Mouse (Mus musculus) v-Abl transformed pro-B cells (cell line): Measurements from ENCODE around the gene Zdhhc7.

ENCODE experiments used
- in situ Hi-C, 2 experiments: fragments of 400-800 bp; cut with MboI; formaldehyde crosslinking; loops; one replicate each; pipeline ENCODE4 v1.15.1; 2025; ENCODE audit not compliant: unreplicated experiment in 2 of 2

Gene Zdhhc7

GRCm38 (mm10) chr8:120042542-120043312, 58.6 kb downstream of the Zdhhc7 start:
- in situ Hi-C loops, result no loop called here

- in situ Hi-C loops, result no loop called here
Observed at GRCm38 (mm10) chr8:120040861-120041260, 60.4 kb downstream of the Zdhhc7 start.

DNA sequence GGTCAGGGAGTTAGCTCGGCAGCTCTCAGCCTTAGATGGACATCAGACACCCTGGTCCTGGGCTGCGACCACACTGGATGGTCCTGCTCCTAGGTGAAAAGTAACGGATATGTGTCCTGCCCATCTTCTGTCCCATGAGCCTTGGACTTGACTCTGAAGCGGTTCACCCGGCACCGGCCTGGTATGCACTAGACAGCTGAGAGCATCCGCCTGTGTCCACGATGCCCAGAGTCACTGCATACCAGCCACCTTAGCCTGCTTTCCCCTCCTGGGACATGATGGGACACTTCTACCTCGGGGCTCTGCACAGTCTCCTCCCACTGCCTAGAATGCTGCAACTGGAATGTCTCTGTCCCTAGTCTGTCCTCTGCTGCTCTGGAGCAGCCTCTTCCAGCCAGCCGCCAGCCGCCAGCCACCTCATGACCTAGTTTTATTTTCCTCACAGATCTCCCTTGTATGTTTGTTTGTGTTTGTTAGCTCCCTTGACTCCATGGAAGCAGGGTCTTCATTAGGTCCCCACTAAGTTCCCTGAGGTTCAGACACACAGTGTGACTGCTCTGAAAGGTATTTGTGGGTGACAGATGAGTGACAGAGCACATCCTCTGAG, 61.9 kb downstream of the Zdhhc7 start:
- in situ Hi-C loops, result no loop called here

- in situ Hi-C loops, result no loop called here
Observed at GRCm38 (mm10) chr8:120038741-120039140, 62.5 kb downstream of the Zdhhc7 start.

GRCm38 (mm10) chr8:120037611-120038010, 63.7 kb downstream of the Zdhhc7 start:
- in situ Hi-C loops, result no loop called here

GRCm38 (mm10) chr8:120037199-120037598, 64.1 kb downstream of the Zdhhc7 start:
- in situ Hi-C loops, result no loop called here

DNA sequence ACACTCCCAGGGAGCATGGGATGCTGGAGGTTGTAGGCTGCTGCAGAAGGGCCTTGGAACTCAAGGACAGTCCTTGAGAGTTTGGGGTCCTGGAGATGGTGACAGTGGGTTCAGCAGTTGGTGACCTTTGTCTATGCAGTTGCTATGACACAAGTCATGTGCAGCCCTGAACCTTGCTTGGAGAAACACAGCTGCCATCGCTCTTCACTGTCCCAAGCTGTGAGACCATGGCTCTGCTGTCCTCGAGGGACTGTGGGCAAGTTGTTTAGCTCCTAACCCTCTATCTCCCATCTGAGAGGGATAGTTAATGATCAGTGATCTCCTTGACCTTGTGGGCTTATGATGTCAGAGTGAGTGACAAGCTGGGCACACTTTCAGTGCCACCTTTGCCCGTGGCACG, 64.7 kb downstream of the Zdhhc7 start:
- in situ Hi-C loops, result no loop called here

DNA sequence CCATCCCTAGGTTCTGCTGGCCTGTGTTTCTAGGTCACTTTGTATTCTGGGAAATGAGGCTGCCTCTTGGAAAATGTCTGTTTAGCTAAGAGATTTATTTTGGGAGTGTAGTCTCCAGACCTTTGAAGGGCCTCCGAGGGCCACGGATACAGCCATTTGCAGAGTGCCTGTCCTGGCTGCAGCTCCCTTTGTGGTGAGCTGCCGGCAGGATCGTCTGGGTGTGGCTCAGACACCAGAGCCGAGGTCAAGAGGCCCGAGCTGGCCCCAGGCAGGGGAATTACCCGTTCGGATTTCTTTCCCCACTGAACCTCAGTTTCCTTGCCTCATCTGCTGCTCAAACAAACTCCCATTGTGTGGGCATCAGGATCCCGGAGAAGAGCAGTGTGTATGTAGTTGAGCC, 65.2 kb downstream of the Zdhhc7 start:
- in situ Hi-C loops, result no loop called here

DNA sequence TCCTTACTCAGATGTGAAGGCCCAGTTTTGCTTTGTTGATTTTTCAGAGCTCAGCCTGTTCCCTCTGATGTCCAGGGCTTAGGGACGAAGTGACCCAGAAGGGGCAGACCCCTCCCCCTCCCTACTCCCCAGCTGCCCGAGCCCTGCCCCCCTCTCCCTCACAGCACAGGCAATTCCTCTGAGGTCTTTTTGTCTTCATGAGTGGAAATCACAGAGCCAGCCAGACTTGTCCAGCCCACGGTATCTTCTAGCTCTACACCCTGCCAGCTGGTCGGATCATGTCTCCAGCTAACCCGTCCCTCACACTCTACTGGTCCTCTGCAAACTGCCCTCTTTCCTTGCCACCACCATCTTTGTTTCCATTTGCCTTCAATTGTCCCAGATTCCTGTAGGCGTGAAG, 66.8 kb downstream of the Zdhhc7 start:
- in situ Hi-C loops, result no loop called here

DNA sequence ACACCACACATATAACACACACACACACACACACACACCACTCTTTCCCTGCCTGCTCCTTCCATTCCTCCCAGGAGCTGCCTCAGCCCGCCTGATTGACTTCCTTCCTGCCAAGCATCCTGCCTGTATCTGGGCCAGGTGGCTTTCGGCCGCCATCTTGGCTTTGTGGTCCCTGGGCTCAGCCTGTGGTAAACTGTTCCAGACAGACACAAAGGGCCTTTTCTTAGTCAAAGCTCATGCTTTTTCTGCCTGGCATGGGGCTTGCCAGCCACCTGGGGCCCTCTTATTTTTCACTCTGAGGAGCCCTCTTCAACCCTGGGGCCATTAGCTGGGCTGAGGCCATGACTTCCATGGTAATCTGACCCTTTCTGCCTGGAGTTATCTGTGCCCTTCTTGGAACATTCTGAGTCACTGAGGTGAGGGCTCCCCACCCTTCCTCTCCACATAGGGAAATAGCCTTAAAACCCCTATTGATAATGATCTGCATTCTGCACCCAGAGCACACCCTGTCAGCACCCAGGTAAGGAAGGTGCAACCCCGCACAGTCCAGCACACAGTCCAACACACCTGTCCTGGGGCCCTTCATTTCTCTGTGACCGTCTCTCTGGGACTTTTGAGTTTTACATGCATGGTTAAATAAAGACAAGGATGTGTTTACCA, 68.6 kb downstream of the Zdhhc7 start:
- in situ Hi-C loops, result no loop called here
